Mouse (Mus musculus) adrenal gland, postnatal 25 days (tissue): Measurements from ENCODE around the gene Gm4707. TPM values are rescaled to one million over a fixed set of nuclear protein-coding genes. Genes with fewer than 3 reads are reported as not detected.
A peak's percentile ranks its signal among the peaks of the same experiment; 100 is the strongest.
"Not testable (repeated sequence)": the region's sequence is repeated elsewhere in the genome, so short reads cannot be mapped to it uniquely, and the experiment has no call there.

Experiments
- DNase-seq: peaks from one replicate; pipeline ENCODE4 v3.0.0; 2021; ENCODE audit warnings: mixed read lengths
- long read RNA-seq: library from polyadenylated mRNA; stranded (forward); transcript quantifications from one replicate; pipeline ENCODE4 v2.0.0, GENCODE M21; 2021
- total RNA-seq: library from RNA; stranded (reverse); gene quantifications from 2 replicates; pipeline ENCODE4 v1.2.3, GENCODE M21; 2021

Gene Gm4707
- total RNA-seq: 2.6 and 3.4 TPM in 2 replicates
- long read RNA-seq: 0 reads

GRCm38 (mm10) chr17:71459818-71460217 is at the start of gene Gm4707:
Gene Gm4707, minus strand, starts transcription at chr17:71459918.
- no peak for DNase-seq

GRCm38 (mm10) chr17:71506832-71507231 is 47.1 kb upstream of the Gm4707 start:
- DNase-seq: no peak

DNA sequence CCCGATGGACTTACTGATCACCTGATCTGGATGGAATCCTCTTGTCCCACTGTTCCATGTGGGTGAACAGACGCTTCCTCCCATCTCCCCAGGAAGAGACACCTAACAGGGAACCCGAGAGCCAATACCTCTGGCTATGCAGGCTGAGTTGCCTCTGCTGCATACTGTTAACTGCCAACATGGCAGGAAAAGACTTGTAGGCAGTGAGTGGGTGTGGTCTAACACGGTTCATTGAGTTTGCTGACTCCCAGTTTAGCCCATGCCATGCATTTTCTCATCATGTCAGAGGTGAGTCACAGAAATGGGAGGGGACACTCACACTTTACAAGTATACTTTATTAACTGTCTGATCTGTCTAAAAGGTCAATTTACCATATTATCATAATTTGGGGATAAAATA is 36.1 kb upstream of the Gm4707 start:
- DNase-seq: no peak

- no peak for DNase-seq
Measured at GRCm38 (mm10) chr17:71491332-71491686, 31.6 kb upstream of the Gm4707 start.

DNA sequence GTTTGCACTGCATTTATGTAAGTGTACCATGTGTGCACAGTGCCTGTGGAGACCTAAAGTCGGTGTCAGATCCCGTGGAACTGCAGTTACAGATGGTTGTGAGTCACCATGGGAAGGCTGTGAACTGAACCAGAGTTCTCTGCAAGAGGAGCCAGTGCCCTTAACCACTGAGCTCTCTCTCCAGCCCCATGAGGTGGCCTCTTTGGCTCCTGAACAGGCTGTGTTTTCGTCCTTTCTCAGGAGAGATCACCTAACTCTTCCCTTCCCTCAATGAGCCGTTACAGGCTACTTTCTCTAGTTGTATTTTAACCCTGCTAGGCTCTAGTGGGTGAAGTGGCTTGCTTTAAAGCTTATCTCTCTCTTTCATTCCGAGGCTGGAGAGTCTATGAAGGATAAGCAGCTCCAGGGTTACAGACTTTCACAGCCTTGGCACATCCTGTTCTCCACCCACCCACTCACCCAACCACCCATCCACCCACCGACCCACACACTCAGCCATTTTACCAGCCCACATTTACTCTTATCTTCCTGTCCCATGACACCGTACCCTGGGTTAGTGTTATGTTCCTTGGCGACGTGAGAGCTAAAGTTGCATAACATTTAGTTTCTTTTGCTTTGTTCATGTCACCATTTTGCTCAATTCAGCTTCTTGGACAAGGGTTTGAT is 31.1 kb upstream of the Gm4707 start:
- DNase-seq: no peak

DNA sequence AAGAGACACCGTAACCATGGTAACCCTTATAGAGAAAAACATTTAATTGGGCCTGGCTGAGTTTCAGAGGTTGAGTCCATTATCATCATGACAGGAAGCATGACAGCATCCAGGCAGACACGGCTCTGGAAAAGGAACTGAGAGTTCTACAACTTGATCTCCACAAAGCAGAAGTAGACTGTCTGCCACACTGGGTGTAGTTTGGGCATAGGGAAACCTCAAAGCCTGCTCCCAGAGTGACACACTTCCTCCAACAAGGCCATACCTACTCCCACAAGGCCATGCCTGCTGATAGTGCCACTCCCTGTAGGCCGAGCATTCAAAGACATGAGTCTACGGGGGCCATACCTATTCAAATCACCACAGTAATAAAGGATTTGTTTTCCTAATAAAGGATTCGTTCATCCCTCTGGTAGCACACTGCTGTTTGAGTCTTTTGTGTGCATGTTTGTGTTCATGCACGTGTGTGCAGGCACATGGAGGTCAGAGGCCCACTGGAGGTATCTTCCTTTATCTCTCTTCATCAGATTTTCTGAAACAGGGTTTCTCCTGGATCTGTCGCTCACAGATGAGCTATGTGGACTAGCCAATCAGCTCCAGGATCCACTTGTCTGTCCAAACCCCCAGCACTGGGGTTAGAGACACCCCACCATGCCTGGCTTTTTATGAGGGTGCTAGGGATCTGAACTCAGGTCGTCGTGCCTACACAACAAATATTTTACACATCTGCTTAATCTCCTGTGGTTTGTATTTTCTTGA is 30.2 kb upstream of the Gm4707 start:
- no peak for DNase-seq

DNA sequence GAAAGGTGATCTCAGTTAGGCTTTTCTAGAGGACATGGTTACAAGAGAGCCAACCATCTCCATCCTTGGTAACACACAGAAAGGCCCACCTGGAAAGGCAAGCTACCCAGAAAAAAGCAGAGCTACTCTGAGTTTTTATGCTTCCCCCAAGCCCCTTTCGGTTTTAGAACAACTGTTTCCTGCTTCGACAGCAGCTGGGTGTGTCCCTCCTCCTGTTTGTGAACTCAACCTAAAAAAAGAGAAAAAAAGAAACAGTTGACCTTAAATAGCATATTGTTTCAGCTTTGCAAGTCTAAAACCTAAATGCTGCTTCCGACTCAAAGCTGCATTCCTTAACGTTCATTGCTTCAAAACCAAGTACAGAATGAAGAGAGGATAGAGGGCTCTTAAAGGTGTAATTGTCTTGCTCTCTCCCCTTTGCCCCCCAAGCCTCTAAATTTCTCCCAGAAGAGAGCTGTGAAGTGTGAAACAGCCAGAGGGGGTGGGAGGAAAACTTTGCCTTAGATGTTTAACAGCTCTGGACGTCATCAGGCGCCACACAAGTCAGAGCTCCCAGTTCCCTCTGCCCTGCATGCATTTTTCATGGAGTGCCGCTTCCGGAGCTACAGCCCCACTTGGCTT is 26.6 kb upstream of the Gm4707 start:
- no peak for DNase-seq

GRCm38 (mm10) chr17:71485791-71486230 is 26.1 kb upstream of the Gm4707 start:
- DNase-seq: no peak

GRCm38 (mm10) chr17:71484711-71485110 is 25.0 kb upstream of the Gm4707 start:
- no peak for DNase-seq

- no peak for DNase-seq
Measured at GRCm38 (mm10) chr17:71483418-71484060, 23.8 kb upstream of the Gm4707 start.

DNA sequence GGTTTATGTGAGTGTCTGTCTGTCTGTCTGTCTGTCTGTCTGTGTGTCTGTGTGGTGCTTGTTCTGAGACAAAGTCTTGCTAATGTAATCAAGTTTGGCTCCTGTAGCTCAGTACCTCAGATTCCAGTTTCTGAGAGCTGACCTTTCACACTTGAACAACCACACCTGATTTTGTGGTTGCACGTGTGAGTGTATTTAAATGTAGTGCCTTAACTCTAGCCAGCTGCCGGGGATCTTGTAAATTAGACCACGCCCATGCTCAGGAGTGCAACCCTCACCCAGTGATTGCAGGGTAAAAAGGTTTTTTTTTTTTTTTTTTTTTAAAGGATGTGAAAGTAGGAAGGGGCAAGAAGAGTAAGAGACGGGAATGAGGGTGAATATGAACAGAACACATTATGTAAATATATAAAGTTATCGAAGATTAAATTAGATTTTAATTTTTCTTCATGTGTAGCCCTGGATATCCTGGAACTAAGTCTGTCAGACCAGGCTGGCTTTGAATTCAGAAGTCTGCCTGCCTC is 19.7 kb upstream of the Gm4707 start:
- no peak for DNase-seq

- no peak for DNase-seq
Measured at GRCm38 (mm10) chr17:71477481-71477880, 17.8 kb upstream of the Gm4707 start.

DNA sequence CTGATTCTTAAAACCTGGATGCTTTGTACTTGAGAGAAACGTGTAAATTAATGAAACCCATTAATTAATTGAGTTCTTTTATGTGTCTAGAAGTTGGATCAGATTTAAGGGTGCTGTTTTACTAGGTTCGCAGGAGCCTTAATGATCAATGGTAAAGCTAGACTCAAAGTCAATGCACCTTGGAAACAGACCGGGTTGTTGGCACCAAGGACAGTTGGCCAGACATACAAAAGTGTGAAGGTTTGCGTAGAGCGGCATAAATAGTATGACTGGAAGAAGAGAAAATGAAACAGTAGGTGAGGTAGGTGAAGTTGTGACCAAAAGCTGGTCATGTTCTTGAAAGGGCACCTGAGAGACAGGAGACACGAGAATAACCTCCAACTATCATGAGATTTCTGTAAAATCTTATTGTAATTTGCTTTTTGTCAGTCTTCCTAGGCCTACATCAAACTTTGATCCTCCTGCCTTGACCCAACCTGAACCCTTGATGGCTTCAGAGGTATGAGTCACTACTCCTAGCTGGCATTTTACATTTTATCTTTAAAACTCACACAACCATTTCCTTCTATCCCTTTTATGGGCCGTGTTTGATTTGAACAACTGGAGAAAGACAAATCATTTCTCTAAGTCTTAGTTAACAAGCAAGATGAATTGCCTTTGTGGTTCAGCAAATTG is 16.8 kb upstream of the Gm4707 start:
- no peak for DNase-seq

DNA sequence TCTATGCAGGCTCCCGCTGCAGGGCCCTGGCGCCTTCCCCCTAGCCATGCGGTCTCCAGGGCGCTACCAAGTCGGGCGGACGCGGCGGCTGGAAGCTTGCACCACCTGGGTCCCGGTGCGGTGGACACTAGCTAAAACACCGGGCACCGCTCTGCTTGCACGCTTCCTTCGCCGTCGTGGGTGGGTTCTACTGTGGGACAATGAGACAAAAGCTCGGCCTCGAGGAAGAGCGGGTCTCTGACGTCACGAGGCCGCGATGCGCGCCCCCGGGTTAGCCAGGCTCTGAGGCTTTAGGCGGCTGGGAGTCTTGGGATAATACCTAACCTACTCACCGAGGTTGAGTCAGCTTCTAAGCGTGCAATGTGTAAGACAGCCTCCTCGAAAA is 16.0 kb upstream of the Gm4707 start:
- peak; percentile 58 for DNase-seq

DNA sequence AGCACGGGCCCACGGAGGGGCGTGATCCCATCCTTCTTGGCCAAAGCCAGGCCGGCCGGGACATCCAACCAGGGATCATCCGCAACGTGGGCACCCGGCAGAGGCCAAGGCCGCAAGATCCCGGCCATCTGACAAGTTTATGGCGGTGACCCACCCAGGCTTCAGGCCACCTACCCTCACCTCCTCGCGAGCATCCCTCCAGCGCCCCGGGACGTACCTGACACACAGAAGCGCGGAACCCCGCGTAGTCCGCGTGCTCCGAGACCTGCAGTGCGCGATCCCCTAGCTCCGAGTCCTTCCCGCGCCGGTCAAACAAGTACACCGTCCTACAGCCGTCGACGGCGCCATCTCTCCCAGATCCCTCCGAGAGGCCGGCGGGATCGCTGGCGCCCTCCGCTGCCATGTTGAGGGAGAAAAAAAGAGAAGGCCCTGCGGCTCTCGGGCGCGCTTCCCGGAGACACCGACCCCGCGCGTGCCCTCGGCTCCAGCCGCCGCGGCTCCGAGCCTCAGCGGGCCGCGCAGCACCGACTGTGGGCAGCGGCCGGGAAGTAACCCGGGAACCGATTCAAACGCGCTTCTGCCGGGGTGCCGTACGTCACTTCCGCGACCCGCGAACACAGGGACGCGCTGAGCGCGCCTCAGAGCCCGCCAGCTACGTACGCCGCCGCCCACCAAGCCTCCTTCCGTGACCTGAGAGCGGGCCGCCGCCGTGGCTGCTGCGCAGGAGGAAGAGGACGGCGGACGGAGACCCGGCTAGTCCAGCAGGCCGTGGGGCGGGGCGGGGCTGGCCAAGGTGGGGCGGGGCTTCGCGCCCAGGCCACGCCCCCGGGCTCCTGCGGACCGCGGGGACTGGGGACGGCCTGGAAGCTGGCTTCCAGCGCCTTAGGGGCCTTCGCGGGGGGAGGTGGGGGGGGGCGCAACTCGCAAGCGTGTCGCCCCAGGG is 15.3 kb upstream of the Gm4707 start, which contains the start of gene Smchd1:
Gene Smchd1, minus strand, starts transcription at position 582 of the 943 bp plus-strand sequence.
- peak; percentile 93 for DNase-seq

GRCm38 (mm10) chr17:71474128-71474527 is 14.4 kb upstream of the Gm4707 start:
- no peak for DNase-seq

DNA sequence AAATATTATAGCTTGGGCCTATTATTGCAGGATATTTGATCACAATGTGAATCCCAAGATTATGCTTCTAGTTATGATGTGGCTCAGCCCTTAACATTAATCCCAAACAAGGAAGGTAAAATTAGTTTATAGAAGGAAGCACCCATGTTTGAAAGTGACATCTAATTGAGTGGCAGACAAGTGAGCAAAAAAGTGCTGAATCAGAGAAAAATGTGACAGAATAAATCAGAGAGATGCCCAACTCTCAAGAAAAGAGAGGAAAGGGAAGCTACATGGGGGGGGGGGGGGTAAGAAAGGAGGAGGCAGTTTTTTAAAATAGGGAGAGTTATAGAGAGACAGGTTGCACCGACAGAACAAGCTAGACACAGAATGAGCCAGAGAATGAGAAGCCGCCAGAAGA is 11.5 kb upstream of the Gm4707 start:
- DNase-seq: no peak

- DNase-seq: no peak
Measured at GRCm38 (mm10) chr17:71460312-71460711, 594 bp upstream of the Gm4707 start.

DNA sequence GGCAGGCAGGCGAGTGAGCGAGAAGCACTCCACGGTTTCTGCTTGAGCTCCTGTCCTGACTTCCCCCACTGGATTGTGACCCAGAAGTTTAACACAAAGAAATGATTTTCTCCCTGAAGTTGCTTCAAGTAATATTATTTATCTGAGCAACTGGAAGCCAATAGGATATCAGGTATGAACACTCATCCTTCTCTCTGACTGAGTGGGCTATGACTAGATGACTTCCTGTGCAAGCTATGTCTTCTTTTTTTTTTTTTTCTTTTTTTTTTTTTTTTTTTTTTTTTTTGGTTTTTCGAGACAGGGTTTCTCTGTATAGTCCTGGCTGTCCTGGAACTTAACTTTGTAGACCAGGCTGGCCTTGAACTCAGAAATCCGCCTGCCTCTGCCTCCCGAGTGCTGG is 2.4 kb downstream of the Gm4707 start:
- not testable (repeated sequence) for DNase-seq

DNA sequence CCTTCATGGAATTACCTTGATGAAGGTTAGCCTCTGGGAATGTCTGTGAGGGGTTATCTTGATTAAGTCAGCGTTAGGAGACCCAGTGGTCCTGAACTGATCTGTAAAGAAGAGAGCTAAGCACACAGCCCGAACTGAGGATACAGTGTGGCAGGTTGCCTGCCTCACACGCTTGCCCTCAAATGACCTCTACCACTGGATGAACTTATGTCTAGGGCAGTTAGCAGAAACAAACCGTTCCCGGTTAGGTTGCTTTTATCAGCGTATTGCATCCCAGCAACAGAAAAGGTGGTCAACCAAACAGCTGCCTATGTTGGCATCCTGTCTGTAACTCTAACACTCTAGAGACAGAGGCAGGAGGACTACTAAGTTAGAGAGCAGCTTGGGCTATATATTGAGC is 14.5 kb downstream of the Gm4707 start:
- no peak for DNase-seq

- DNase-seq: no peak
Measured at GRCm38 (mm10) chr17:71444718-71445117, 15.0 kb downstream of the Gm4707 start.
